Mouse (Mus musculus) liver, embryonic 11.5 days (tissue): ENCODE results near the gene Sdad1. TPM values are rescaled to one million over a fixed set of nuclear protein-coding genes. Genes with fewer than 3 reads are reported as not detected.

Experiments
- ATAC-seq: fragments of 200-750 bp; cut with Nextera tagmentation; replicated peaks from 2 replicates; pipeline ENCODE4 v1.8.0; 2017; ENCODE audit warnings: moderate number of reproducible peaks, mild to moderate bottlenecking, moderate TSS enrichment, moderate library complexity; ENCODE audit not compliant: low FRiP score
- DNase-seq: peaks from one replicate; pipeline ENCODE4 v3.0.0-alpha.2; 2017; ENCODE audit warnings: low spot score
- H3K27ac ChIP-seq: fragments of 300-500 bp; sonication (generic); 2 replicates; pipeline ENCODE4 v1.5.1; 2014; ENCODE audit warnings: mild to moderate bottlenecking, low read depth, low read length, control low read depth
- H3K27me3 ChIP-seq: fragments of 300-500 bp; sonication (generic); replicated peaks from 2 replicates; pipeline ENCODE4 v1.6.1; 2014; ENCODE audit warnings: low read length, mixed read lengths; ENCODE audit not compliant: control insufficient read depth, insufficient read depth
- H3K36me3 ChIP-seq: fragments of 300-500 bp; sonication (generic); 2 replicates; pipeline ENCODE4 v1.6.1; 2014; ENCODE audit warnings: mild to moderate bottlenecking, low read length, moderate library complexity, mixed read lengths; ENCODE audit not compliant: control insufficient read depth, insufficient read depth
- H3K4me1 ChIP-seq: fragments of 300-500 bp; sonication (generic); replicated peaks from 2 replicates; pipeline ENCODE4 v1.6.1; 2014; ENCODE audit warnings: low read length, mixed read lengths; ENCODE audit not compliant: control insufficient read depth, insufficient read depth
- H3K4me2 ChIP-seq: fragments of 300-500 bp; sonication (generic); 2 replicates; pipeline ENCODE4 v1.6.1; 2014; ENCODE audit warnings: mild to moderate bottlenecking, control low read depth, moderate library complexity
- H3K4me3 ChIP-seq: fragments of 300-500 bp; sonication (generic); 2 replicates; pipeline ENCODE4 v1.5.1; 2014; ENCODE audit warnings: low read depth, low read length, control low read depth
- H3K9ac ChIP-seq: fragments of 300-500 bp; sonication (generic); 2 replicates; pipeline ENCODE4 v1.6.1; 2014; ENCODE audit warnings: low read depth, low read length, control low read depth
- H3K9me3 ChIP-seq: fragments of 300-500 bp; sonication (generic); 2 replicates; pipeline ENCODE4 v1.6.1; 2016; ENCODE audit warnings: low read length, inconsistent platforms, mixed read lengths; ENCODE audit not compliant: control insufficient read depth
- WGBS: fragments of 180-500 bp; shearing (Covaris S2); extraction: QIAGEN DNeasy Blood & Tissue Kit; methylation state at CpG from one replicate; pipeline ENCODE4 v1.1.7; 2014; 5-methylcytosine and 5-hydroxymethylcytosine counted together
- polyA plus RNA-seq: library from polyadenylated mRNA; unstranded; fragments of >200 nt; fragmentation: Nextera tagmentation; extraction: Ambion mirVana; gene quantifications from 2 replicates; pipeline ENCODE4 v1.2.1, GENCODE M21; 2014

Sdad1 gene
- polyA plus RNA-seq, 1 experiment from 2014 or later: 48.7 TPM

- no peaks in the 10 kb centered on the region for H3K9me3 ChIP-seq
- no peak overlapping the region for H3K9ac ChIP-seq
- no peaks in the 10 kb centered on the region for H3K4me1 ChIP-seq
- no peak overlapping the region for H3K4me3 ChIP-seq
- WGBS: 66% methylated on average over 4 of the region's 4 CpGs
- H3K36me3 ChIP-seq: no peaks in the 10 kb centered on the region
- H3K4me2 ChIP-seq: no peak overlapping the region
- no peak overlapping the region for H3K27ac ChIP-seq
- DNase-seq (no peak), ATAC-seq (no peak)
- no peaks in the 10 kb centered on the region for H3K27me3 ChIP-seq
Observed at GRCm38 (mm10) chr5:92340606-92341005, 30.3 kb upstream of the Sdad1 start.

- WGBS: 75% methylated on average over 3 of the region's 3 CpGs
- DNase-seq: no peak
- Histone ChIP-seq H3K27ac (no peak overlapping the region), H3K4me1 (no peaks in the 10 kb centered on the region), H3K4me2 (no peak overlapping the region), H3K27me3 (no peaks in the 10 kb centered on the region), H3K9me3 (no peaks in the 10 kb centered on the region), H3K4me3 (no peak overlapping the region), H3K36me3 (no peaks in the 10 kb centered on the region), H3K9ac (no peak overlapping the region)
- no peak for ATAC-seq
Observed at GRCm38 (mm10) chr5:92336743-92337142, 26.5 kb upstream of the Sdad1 start.

GRCm38 (mm10) chr5:92332359-92332840, 22.1 kb upstream of the Sdad1 start:
- WGBS: 71% methylated on average over 9 of the region's 9 CpGs
- no peak overlapping the region for H3K27ac ChIP-seq
- DNase-seq: no peak

GRCm38 (mm10) chr5:92331635-92332338, 21.5 kb upstream of the Sdad1 start, which contains the start of gene Art3:
Gene Art3, plus strand, starts transcription at chr5:92331827.
- Histone ChIP-seq H3K9ac (no peak within 1 kb of the TSS), H3K9me3 (no peaks in the 10 kb centered on the region), H3K27me3 (no peaks in the 10 kb centered on the region), H3K4me2 (no peak within 1 kb of the TSS), H3K4me3 (no peak within 1 kb of the TSS), H3K27ac (no peak within 1 kb of the TSS), H3K4me1 (no peaks in the 10 kb centered on the region), H3K36me3 (no peaks in the 10 kb centered on the region)
- 88% methylated on average over 17 of the region's 17 CpGs for WGBS
- DNase-seq (no peak), ATAC-seq (no peak)

More at GRCm38 (mm10) chr5:92332359-92332840, 22.1 kb upstream of the Sdad1 start:
- no peaks in the 10 kb centered on the region for H3K9me3 ChIP-seq
- no peak overlapping the region for H3K4me2 ChIP-seq
- no peaks in the 10 kb centered on the region for H3K36me3 ChIP-seq
- ATAC-seq: no peak
- H3K27me3 ChIP-seq: no peaks in the 10 kb centered on the region
- H3K4me1 ChIP-seq: no peaks in the 10 kb centered on the region
- H3K9ac ChIP-seq: no peak overlapping the region
- H3K4me3 ChIP-seq: no peak overlapping the region

- H3K36me3 ChIP-seq: no peaks in the 10 kb centered on the region
- DNase-seq (no peak), ATAC-seq (no peak)
- no peak overlapping the region for H3K27ac ChIP-seq
- H3K9ac ChIP-seq: no peak overlapping the region
- H3K4me3 ChIP-seq: no peak overlapping the region
- no peaks in the 10 kb centered on the region for H3K9me3 ChIP-seq
- 85% methylated on average over 12 of the region's 12 CpGs for WGBS
- H3K4me1 ChIP-seq: no peaks in the 10 kb centered on the region
- no peak overlapping the region for H3K4me2 ChIP-seq
- no peaks in the 10 kb centered on the region for H3K27me3 ChIP-seq
Observed at GRCm38 (mm10) chr5:92331122-92331521, 20.8 kb upstream of the Sdad1 start.

- Histone ChIP-seq H3K4me1 (no peaks in the 10 kb centered on the region), H3K27ac (no peak within 1 kb of the TSS), H3K9ac (no peak within 1 kb of the TSS), H3K36me3 (no peaks in the 10 kb centered on the region), H3K4me2 (no peak within 1 kb of the TSS), H3K4me3 (no peak within 1 kb of the TSS), H3K27me3 (no peaks in the 10 kb centered on the region), H3K9me3 (no peaks in the 10 kb centered on the region)
- ATAC-seq: no peak
- WGBS: 69% methylated on average over 7 of the region's 7 CpGs
- DNase-seq: no peak
Observed at GRCm38 (mm10) chr5:92327929-92328328, 17.6 kb upstream of the Sdad1 start, which contains the start of gene Cxcl9. Gene Cxcl9, minus strand, starts transcription at chr5:92328079.

- ATAC-seq (no peak), DNase-seq (no peak)
- Histone ChIP-seq H3K4me3 (no peak overlapping the region), H3K27ac (no peak overlapping the region), H3K9me3 (no peaks in the 10 kb centered on the region), H3K9ac (no peak overlapping the region), H3K4me1 (no peaks in the 10 kb centered on the region), H3K27me3 (no peaks in the 10 kb centered on the region), H3K36me3 (no peaks in the 10 kb centered on the region), H3K4me2 (no peak overlapping the region)
- WGBS: 36% methylated on average over 6 of the region's 6 CpGs
Observed at GRCm38 (mm10) chr5:92327367-92327766, 17.1 kb upstream of the Sdad1 start.

- no peaks in the 10 kb centered on the region for H3K4me1 ChIP-seq
- ATAC-seq: no peak
- no peaks in the 10 kb centered on the region for H3K36me3 ChIP-seq
- H3K27me3 ChIP-seq: no peaks in the 10 kb centered on the region
- no peak overlapping the region for H3K27ac ChIP-seq
- 71% methylated on average over 5 of the region's 5 CpGs for WGBS
- H3K9me3 ChIP-seq: no peaks in the 10 kb centered on the region
- DNase-seq: no peak
- H3K4me2 ChIP-seq: no peak overlapping the region
- H3K9ac ChIP-seq: no peak overlapping the region
- no peak overlapping the region for H3K4me3 ChIP-seq
Observed at GRCm38 (mm10) chr5:92323264-92323663, 13.0 kb upstream of the Sdad1 start.

GRCm38 (mm10) chr5:92322612-92323011, 12.3 kb upstream of the Sdad1 start:
- Histone ChIP-seq H3K4me2 (no peak overlapping the region), H3K4me1 (no peaks in the 10 kb centered on the region), H3K9ac (no peak overlapping the region), H3K4me3 (no peak overlapping the region), H3K36me3 (no peaks in the 10 kb centered on the region), H3K27me3 (no peaks in the 10 kb centered on the region), H3K9me3 (no peaks in the 10 kb centered on the region), H3K27ac (no peak overlapping the region)
- 80% methylated on average over 4 of the region's 4 CpGs for WGBS
- ATAC-seq (no peak), DNase-seq (no peak)
